Mouse (Mus musculus) megakaryocyte, embryonic 14.5 days (primary cell): Measurements from ENCODE around the gene Hpdl. TPM values are rescaled to one million over a fixed set of nuclear protein-coding genes. Genes with fewer than 3 reads are reported as not detected.

Experiments used
- H3K27me3 ChIP-seq: replicated peaks from 2 replicates; pipeline ENCODE3; 2012; ENCODE audit warnings: inconsistent platforms
- H3K36me3 ChIP-seq: replicated peaks from 2 replicates; pipeline ENCODE3; 2012; ENCODE audit warnings: low read length, inconsistent platforms, mixed read lengths
- H3K4me1 ChIP-seq: 2 replicates; pipeline ENCODE4 v1.6.1; 2012; ENCODE audit warnings: inconsistent platforms
- H3K4me3 ChIP-seq: replicated peaks from 2 replicates; pipeline ENCODE3; 2012; ENCODE audit warnings: moderate library complexity, mild to moderate bottlenecking, inconsistent platforms
- H3K9me3 ChIP-seq: 2 replicates; pipeline ENCODE4 v1.6.1; 2012; ENCODE audit warnings: inconsistent platforms
- FLI1 ChIP-seq: IDR thresholded peaks from 2 replicates; pipeline ENCODE4 v1.6.1; 2012; ENCODE audit warnings: low read length, inconsistent platforms, mixed read lengths
- GATA1 ChIP-seq: IDR thresholded peaks from 3 replicates; pipeline ENCODE4 v1.6.1; 2012; ENCODE audit warnings: mixed read lengths, low read length, inconsistent platforms, borderline replicate concordance
- polyA plus RNA-seq: library from polyadenylated mRNA; stranded (reverse); fragments of >175 nt; gene quantifications from 2 replicates; pipeline ENCODE4 v1.2.3, GENCODE M21; 2012; ENCODE audit warnings: low replicate concordance; ENCODE audit not compliant: insufficient read depth

Hpdl gene
- polyA plus RNA-seq, 1 experiment, result 0.54 TPM

GRCm38 (mm10) chr4:116830070-116830368 lies 8.5 kb upstream of the Hpdl start:
- H3K36me3 ChIP-seq, result no peaks in the 10 kb centered on the region
- TF ChIP-seq FLI1 (no peak), GATA1 (no peak)
- peaks cover 24% of the 10 kb centered on the region for H3K4me1 ChIP-seq
- H3K9me3 ChIP-seq, result no peaks in the 10 kb centered on the region
- H3K4me3 ChIP-seq, result no peak overlapping the region
- peaks cover 10% of the 10 kb centered on the region for H3K27me3 ChIP-seq

GRCm38 (mm10) chr4:116829364-116830069 lies 8.0 kb upstream of the Hpdl start:
- H3K4me1 ChIP-seq, result peaks cover 27% of the 10 kb centered on the region
- TF ChIP-seq GATA1 (no peak), FLI1 (no peak)
- no peaks in the 10 kb centered on the region for H3K9me3 ChIP-seq
- H3K4me3 ChIP-seq, result no peak overlapping the region
- no peaks in the 10 kb centered on the region for H3K36me3 ChIP-seq
- H3K27me3 ChIP-seq, result peaks cover 10% of the 10 kb centered on the region

- no peaks in the 10 kb centered on the region for H3K9me3 ChIP-seq
- H3K4me3 ChIP-seq, result no peak overlapping the region
- TF ChIP-seq FLI1 (no peak), GATA1 (no peak)
- peaks cover 10% of the 10 kb centered on the region for H3K27me3 ChIP-seq
- H3K4me1 ChIP-seq, result peaks cover 37% of the 10 kb centered on the region
- H3K36me3 ChIP-seq, result no peaks in the 10 kb centered on the region
Measured at GRCm38 (mm10) chr4:116827819-116828218, 6.3 kb upstream of the Hpdl start.

GRCm38 (mm10) chr4:116824541-116825004 lies 3.1 kb upstream of the Hpdl start:
- H3K4me1 ChIP-seq, result peaks cover 56% of the 10 kb centered on the region
- peaks cover 14% of the 10 kb centered on the region for H3K27me3 ChIP-seq
- no peaks in the 10 kb centered on the region for H3K36me3 ChIP-seq
- no peak for TF ChIP-seq GATA1
- TF ChIP-seq FLI1, result no peak
- no peaks in the 10 kb centered on the region for H3K9me3 ChIP-seq
- peak overlapping the region; percentile 94 for H3K4me3 ChIP-seq

- Histone ChIP-seq H3K27me3 (peaks cover 35% of the 10 kb centered on the region), H3K9me3 (no peaks in the 10 kb centered on the region), H3K4me3 (peak overlapping the region; percentile 93), H3K4me1 (peaks cover 52% of the 10 kb centered on the region), H3K36me3 (peaks cover 8% of the 10 kb centered on the region)
- TF ChIP-seq GATA1, result no peak
- no peak for TF ChIP-seq FLI1
Measured at GRCm38 (mm10) chr4:116820902-116821693, 409 bp downstream of the Hpdl start.

GRCm38 (mm10) chr4:116819968-116820901 lies 1.3 kb downstream of the Hpdl start:
- TF ChIP-seq FLI1 (no peak), GATA1 (no peak)
- peak overlapping the region; percentile 93 for H3K4me3 ChIP-seq
- no peaks in the 10 kb centered on the region for H3K9me3 ChIP-seq
- H3K36me3 ChIP-seq, result peaks cover 8% of the 10 kb centered on the region
- peaks cover 46% of the 10 kb centered on the region for H3K4me1 ChIP-seq
- peaks cover 35% of the 10 kb centered on the region for H3K27me3 ChIP-seq

GRCm38 (mm10) chr4:116817486-116817885 lies 4.0 kb downstream of the Hpdl start:
- Histone ChIP-seq H3K4me3 (no peak overlapping the region), H3K27me3 (peaks cover 35% of the 10 kb centered on the region), H3K4me1 (peaks cover 21% of the 10 kb centered on the region), H3K9me3 (peaks cover 4% of the 10 kb centered on the region; the same call in 1 of the 2 replicates), H3K36me3 (peaks cover 8% of the 10 kb centered on the region)
- no peak for TF ChIP-seq GATA1
- TF ChIP-seq FLI1, result no peak

- peaks cover 26% of the 10 kb centered on the region for H3K27me3 ChIP-seq
- H3K4me3 ChIP-seq, result no peak overlapping the region
- peaks cover 1% of the 10 kb centered on the region for H3K4me1 ChIP-seq
- H3K36me3 ChIP-seq, result peaks cover 8% of the 10 kb centered on the region
- TF ChIP-seq GATA1, result no peak
- TF ChIP-seq FLI1, result no peak
- peaks cover 4% of the 10 kb centered on the region; the same call in 1 of the 2 replicates for H3K9me3 ChIP-seq
Measured at GRCm38 (mm10) chr4:116815276-116815675, 6.2 kb downstream of the Hpdl start.

GRCm38 (mm10) chr4:116811012-116811411 lies 10.5 kb downstream of the Hpdl start:
- peaks cover 3% of the 10 kb centered on the region for H3K36me3 ChIP-seq
- TF ChIP-seq GATA1 (no peak), FLI1 (no peak)
- H3K4me1 ChIP-seq, result peaks cover 22% of the 10 kb centered on the region
- no peak overlapping the region for H3K4me3 ChIP-seq
- peaks cover 4% of the 10 kb centered on the region; the same call in 1 of the 2 replicates for H3K9me3 ChIP-seq
- H3K27me3 ChIP-seq, result no peaks in the 10 kb centered on the region
